Mouse (Mus musculus): ENCODE measurements around the gene Rapgef4.

DNA sequence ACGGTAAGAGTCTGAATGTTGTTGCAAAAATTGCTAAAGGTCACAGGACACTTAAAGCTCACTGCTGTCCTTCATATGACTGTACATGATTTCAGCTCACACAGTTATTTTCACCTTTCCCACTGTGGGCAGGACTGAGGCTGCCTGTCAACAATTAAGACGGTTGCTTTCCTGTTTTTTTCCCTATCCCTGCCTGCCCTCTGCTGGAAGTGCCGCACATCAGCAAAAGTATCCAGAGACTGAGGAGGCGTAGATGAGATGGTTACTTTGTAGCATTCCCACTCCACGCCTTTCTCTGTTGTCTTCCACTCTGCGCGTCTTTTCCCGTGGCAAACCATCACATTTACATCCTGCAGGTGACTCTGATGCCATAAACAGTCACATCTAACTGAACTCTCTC is 25.4 kb upstream of the Rapgef4 start:
- TF ChIP-seq CTCF (IDR thresholded peaks at IDR 0.05; ENCODE audit: low read depth): peak; percentile 93
- TF ChIP-seq EP300 (IDR thresholded peaks at IDR 0.05; ENCODE audit: low read depth): no peak
